Mouse (Mus musculus) spleen, postnatal 14 days (tissue): ENCODE results near the gene Epdr1.
A peak's percentile ranks its signal among the peaks of the same experiment; 100 is the strongest.

Experiments used
- DNase-seq, 2 experiments: peaks; one replicate each; pipeline ENCODE4 v3.0.0; 2021 to 2022; ENCODE audit warnings: low spot score in 2 of 2

Gene Epdr1

DNA sequence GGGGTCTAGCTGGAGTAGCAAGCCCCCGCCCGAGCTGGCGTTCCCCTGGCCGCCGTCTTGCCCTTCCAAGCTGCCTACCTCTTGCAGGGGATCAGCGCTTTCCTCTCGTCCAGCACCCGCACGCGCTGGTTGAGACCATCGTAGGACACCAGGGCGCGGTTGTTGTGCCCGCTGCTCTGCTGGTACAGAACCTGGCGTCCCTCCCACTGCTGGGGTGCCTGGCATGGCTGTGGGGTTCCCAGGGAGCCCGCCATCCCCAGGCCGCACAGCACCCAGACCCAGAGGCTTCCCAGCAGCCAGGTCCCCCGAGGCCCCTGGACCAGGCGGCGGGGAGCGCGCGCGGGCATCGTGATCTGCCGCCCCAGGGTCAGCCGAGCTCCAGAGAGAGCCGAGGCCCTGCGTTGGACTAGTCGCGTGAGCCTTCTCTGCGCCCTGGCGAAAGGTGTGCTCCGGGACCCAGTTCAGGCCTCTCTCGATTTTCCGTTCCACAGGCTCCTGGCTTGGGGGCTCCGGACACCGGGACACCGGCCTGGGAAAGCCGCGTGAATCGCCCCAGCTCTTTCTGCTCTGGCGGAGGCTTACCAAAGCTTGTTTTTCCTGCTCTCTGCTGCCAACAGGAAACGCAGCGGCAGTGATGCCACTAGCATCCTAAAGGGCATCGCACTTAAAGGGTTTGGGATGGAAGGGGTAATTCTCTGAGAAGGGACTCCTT, at the start of gene Epdr1:
Gene Epdr1, minus strand, starts transcription at position 712 of the 712 bp plus-strand sequence.
- peak; percentile 30 to 46 for DNase-seq

- no peak for DNase-seq
Observed at GRCm38 (mm10) chr13:19668355-19669140, 48.8 kb upstream of the Epdr1 start.

DNA sequence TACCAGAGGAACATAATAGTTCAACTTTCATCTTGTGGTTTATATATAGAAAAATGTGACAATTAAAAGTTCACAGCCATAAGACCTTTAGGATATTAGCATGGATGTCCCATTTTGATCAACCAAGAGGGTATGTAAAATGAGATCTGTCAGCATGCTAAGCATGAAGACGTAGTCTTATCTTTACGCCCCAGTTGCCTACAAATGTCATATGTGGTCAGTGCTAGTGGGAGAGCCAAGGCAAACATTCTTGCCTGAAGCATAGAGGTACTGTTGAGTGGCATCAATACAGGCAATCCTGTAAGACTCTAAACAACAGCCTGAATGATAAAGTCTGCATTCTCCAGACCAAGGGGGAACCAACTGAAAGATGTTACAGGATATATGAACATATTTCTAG, 32.7 kb upstream of the Epdr1 start:
- DNase-seq: no peak

DNA sequence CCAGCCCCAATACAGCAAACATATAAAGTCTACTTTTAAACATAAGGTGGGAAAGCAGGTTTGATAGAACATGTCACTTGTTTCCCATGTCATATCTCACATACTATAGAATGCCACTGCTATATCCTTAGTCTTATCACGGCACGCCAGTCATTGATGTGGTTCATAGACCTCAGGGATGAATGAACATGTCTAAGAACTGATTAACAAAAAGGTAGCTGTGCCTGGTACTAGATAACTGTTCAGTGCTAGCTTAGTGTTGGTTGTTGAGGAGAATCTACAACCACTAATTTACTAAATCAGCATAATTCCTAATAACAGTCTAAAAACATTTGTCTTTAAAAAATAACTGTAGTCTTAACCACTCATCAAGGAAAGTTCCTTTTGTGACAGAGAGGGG, 30.1 kb upstream of the Epdr1 start:
- DNase-seq: no peak

- no peak for DNase-seq
Observed at GRCm38 (mm10) chr13:19644225-19644624, 24.5 kb upstream of the Epdr1 start.

DNA sequence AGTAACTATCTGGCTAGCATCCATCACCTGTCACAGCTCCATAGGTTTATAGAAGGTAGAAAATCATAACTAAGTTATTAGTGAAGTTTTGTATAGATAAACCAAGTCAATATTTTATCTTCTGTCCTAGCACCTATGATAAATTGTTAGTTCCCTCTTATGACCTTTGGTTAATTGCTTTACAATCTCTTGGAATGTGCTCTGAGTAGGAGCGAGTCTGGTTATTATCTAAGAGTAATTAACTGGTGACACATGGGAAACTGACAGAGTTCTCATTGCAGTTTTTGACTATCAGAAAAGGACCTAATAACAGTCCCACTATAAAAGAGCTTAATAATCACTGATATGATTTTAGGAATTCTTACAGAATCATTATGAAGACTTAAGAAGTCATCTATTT, 23.8 kb upstream of the Epdr1 start:
- DNase-seq: no peak

DNA sequence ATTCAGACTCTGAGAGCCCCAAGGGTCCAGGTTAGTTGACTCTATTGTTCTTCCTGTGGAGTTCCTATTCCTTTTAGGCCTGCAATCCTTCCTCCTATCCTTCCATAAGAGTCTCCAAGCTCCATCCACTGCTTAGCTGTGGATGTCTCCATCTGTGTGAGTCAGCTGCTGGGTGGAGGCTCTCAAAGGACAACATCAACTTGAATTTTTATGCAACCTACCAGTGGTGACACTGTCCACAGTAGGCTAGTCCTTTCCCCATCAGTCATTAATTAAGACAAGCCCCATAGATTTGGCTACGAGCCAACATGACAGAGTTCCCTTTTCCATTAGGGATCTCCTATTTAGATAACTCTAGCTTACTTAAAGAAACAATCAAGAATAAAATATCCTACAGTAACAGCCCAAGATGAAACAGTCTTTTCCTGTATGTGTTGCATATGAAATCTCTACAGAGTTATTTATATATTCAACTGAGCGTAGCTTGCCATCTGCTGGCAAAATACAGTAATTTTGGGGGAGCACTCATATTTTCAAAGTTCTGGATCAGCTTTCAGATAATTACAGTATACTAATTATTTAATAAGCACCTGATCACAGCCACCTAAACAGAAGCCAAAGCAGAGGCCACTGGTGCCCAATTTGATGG, 20.6 kb upstream of the Epdr1 start:
- DNase-seq: no peak

DNA sequence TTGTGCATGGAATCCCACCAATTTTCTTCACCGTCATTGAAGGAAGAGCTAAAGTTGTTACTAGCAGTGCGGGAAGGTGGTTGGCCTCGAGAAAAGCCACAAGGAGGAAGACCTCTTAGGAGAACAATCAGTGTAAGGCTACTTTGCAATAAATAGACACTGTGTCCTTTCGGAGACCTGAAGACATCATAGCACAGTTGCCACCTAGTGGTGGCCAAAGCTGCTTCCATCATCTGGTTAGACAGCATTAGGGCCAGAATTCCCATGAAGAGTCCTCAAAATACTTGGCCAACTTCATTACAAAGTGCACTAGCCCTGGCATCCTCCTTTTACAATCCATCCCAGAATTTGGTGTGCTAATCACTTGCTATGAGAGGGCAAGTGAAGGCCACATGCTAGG, 16.4 kb upstream of the Epdr1 start:
- DNase-seq: no peak

DNA sequence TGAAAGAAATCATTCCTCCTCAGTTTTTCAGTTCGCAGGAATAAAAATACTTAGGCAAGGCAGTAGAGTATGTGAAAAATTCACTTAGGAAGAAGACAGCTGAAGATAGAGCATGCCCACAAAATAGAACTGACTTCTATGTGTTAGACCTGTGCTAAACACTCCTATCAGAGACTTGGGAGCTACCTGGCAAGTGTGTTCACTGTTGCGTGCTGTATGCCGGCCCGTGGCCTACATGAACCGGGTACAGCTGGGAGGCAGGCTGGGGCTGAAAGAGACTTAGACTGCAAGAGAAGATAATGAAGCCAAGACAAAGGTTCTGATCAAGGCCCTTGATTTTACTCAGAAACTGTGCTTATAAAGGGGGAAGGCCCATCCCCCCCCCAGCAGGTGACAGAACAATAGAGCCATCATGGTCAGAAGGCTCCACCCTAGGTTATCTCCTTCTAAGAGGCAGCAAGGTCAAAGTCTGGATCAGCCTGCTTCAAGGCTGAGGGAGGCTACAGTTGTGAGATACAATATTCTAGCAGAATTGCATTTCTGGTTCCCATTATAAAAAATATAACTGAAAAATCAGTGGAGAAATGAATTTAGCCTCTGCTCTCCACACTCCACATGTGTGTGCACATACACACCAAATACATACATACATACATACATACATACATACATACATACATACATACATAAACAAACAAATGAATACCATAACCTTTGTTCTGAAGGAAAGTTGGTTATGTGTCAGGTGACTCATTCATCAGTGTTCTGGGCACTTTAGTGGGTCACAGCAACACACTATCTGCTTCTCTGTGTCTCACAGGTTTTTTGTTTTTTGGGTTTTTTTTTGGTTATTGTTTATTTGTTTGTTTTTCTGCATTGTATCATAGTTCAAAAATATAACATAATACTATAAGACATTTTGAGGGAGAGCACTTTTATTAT, 11.3 kb upstream of the Epdr1 start:
- DNase-seq: no peak

DNA sequence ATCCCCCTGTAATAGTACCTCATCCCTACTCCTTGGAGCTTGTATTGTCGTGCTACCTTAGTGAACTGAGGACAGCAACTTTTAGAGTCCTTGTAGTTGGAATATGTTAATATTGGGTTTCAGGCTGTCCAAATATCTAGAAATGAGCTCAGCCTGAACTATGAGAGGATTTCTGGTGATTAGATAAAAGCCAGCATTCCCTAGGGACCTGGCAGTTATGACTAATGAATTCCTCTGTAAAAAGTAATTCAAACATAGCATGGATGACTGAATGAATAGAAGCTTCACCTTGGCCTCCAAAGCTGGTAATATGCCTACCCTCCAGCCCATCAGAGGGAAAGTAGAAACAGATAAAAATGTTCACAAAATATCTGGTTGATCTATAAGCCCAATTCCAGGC, 6.7 kb upstream of the Epdr1 start:
- no peak for DNase-seq

GRCm38 (mm10) chr13:19624632-19625320, 5.0 kb upstream of the Epdr1 start:
- DNase-seq: no peak

DNA sequence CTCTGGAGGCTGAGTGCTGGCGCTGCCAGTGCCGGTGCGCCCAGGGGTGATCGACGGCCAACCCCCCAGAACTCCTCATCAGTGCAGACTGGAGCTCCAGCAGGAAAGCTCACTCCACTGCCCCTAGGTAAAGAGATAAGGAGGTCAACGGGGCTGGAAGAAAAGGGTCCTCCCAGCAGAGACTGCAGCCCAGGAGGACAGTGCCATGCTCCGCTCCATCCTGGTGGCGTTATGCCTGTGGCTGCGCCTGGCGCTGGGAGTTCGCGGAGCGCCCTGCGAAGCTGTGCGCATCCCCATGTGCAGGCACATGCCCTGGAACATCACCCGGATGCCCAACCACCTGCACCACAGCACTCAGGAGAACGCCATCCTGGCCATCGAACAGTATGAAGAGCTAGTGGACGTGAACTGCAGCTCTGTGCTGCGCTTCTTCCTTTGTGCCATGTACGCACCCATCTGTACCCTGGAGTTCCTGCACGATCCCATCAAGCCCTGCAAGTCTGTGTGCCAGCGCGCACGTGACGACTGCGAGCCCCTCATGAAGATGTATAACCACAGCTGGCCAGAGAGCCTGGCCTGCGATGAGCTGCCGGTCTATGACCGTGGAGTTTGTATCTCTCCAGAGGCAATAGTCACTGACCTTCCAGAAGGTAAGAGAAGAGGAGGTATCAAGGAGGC, 3.6 kb upstream of the Epdr1 start:
- DNase-seq: no peak

DNA sequence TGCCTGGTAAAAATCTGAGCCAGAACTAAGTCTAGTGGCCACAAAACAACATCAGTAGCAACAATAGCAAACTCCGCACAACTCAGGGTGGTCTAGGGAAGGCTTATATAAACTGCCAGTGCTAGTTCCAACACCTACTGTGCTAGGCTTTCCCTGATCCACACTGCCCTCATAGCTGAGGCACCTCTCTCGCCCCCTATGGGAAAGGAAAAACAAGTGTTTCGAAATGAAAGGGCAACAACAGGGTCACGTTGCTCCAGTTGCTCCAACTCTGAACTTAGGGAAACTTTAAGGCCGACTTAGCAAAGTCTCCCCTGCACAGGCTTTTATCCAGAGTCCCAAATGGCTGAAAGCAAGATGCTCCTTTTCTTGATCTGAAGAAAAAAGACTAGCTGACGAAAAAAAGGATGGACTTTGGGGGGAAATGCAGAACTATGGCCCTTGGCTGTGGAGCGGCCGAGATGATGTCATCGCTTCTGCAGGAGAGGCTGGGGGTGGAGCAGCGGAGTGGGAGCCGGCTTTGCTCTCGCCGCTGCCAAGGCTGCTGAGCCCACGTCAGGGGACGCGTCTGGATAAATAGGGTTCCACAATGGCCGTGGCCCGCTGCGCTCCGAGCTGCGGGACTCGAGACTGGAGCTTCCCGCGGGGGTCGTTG, 3.0 kb upstream of the Epdr1 start, which contains the start of gene Sfrp4:
Gene Sfrp4, plus strand, starts transcription at position 532 of the 655 bp plus-strand sequence.
- peak in 1 of 2 experiments; percentile 9 for DNase-seq

DNA sequence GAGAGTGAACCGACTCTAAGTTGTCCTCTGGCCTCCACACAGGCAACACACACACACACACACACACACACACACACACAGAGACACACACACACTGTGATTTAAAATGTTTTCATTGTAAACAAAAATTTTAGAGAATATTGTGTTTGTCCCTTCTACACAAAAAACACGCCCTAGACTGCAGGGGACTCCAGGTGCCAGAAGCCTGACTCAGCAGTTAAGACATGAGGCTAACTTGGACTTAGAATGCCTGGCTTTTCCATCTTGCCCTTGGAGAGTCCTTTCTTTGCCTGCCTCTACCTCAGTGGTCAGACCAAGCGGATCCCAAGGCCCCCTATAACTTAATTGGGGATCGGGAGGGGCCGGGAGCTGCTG, 899 bp downstream of the Epdr1 start:
- no peak for DNase-seq

- DNase-seq: no peak
Observed at GRCm38 (mm10) chr13:19618081-19618480, 1.6 kb downstream of the Epdr1 start.

GRCm38 (mm10) chr13:19614311-19614710, 5.4 kb downstream of the Epdr1 start:
- DNase-seq: no peak

DNA sequence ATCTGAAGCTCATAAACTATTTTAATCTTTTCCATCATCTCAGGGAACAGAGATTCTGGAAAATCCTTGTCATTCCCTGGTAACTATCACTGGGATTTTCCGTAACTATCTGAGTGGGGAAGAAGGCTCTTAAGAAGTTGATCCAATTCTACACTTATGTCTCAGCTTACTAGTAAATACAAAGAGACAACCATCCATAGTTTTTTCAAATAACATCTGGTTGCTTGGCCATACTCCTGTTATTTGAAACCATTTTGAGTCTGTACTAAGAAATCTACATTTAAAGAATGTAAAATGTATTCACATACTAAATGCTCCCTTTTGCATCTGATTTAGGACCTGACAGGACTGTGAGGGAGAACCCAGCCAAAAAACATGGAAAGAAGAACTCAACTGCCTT, 6.3 kb downstream of the Epdr1 start:
- DNase-seq: no peak

DNA sequence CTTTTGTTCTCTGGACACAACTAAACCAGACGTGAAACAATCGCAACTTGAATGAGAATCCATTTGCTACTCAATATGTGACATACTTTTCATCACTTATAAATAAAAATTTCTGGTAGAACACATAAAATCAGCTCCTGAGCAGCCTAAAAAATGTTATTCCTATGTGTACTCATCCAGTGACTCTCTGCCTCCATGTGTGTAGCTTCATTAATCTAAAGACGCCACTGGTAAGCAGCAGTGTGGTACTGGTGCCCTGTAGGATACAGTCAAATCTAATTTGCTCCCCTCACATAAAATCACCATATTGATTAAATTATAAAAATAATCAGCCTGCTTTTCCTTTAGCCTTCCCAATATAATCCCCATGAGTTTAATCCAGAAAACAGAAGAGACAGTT, 6.8 kb downstream of the Epdr1 start:
- no peak for DNase-seq

- no peak for DNase-seq
Observed at GRCm38 (mm10) chr13:19612348-19612747, 7.4 kb downstream of the Epdr1 start.

- no peak for DNase-seq
Observed at GRCm38 (mm10) chr13:19608120-19608519, 11.6 kb downstream of the Epdr1 start.
